Mouse (Mus musculus): ENCODE data around the gene Tmem95.

Gene Tmem95

DNA sequence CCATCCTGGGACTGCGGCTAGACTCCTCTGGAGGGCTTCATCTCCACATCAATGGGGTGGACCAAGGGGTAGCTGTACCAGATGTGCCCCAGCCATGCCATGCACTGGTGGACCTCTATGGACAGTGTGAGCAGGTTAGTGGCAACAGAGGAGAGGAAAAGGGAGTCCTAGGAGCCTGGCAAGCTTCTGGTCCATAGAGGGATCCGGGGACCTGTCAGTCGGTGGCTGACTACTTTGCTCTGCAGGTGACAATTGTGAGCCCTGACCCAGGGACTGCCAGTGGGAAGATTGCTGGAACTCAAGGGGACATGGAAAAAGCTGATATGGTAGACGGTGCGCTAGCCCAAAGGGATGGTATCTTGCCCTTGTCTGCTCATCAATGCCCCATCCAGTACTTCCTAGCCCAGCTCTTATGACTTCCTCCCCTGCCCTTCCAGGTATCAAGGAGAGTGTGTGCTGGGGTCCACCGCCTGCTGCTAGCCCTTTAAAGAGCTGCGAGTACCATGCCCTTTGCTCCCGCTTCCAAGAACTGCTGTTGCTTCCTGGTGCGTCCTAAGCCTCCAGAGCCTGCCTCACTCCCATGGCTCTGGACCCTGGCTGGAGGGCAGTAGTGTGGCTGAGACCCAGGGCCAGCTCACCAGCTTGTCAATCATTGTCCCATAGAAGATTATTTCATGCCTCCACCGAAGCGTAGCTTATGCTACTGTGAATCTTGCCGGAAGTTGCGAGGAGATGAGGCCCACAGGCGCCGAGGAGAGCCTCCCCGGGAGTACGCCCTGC, 33.2 kb upstream of the Tmem95 start:
- no peak for DNase-seq (ENCODE audit: low spot score in 2 of 2)

DNA sequence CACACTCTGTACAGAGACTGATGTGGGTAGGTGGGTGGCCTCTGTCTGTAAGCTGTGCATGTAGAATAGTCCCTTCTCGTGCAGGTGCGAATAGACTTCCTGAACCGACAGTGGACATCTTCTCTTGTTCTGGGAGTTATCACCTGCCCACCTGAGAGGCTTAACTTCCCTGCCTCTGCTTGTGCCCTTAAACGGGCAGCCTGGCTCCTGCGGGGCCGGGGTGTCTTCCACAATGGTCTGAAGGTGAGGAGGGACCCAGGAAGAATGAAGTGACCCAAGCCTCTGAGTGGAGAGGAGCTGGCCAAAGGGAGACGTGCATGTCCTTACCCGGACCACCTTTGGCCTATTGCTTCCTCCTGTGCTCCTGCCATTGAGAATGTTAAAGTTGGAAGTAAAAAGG, 32.4 kb upstream of the Tmem95 start:
- no peak for DNase-seq (ENCODE audit: low spot score in 2 of 2)

DNA sequence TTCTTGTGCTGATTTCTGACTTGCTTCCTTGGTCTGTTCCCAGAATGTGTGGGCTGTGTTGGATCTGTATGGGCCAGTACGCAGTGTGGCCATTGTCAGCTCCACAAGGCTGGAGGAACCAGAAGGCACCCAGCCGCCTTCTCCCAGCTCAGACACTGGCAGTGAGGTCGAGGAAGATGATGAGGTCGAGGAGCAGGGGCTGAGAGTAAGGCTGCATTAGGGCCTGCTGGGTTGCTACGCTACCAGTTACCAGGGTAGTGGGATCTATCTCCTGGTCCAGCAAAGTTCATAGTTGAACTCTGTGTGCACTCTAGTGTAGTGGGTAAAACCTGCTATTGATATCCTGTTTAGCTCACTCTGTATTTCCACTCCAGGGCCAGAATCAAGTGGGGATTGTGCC, 31.4 kb upstream of the Tmem95 start:
- DNase-seq (ENCODE audit: low spot score in 2 of 2): no peak

DNA sequence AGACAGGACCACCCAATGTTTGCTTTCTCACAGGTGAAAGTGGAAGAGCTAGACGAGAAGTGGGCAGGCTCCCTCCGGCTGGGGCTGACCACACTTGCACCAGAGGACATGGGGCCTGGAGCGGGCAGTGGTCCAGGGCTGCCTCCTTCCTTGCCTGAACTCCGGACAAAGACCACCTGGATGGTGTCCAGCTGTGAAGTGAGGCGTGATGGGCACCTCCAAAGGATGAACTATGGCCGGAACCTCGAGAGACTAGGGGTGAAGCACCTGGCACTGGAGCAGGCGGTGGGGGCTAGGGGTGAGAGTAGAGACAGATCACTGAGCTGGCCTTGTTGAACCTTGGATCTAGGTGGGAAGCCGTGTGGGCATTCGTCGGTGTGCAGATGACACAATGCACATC, 30.8 kb upstream of the Tmem95 start:
- DNase-seq (ENCODE audit: low spot score in 2 of 2): no peak

DNA sequence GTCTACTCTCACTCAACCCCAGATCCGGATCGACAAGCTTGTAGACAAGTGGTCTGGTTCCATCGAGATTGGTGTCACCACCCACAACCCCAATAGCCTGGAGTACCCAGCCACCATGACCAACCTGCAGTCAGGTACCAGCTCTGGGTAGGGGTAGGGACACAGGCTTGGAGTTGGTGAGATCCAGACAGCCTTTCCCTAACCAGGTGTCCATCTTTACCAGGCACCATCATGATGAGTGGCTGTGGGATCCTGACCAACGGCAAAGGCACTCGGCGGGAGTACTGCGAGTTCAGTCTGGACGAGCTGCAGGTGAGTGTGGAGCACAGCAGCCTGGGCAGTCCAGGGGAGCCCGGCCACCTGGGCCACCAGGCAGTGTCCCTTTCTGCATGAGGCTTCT, 26.5 kb upstream of the Tmem95 start:
- no peak for DNase-seq (ENCODE audit: low spot score in 2 of 2)

DNA sequence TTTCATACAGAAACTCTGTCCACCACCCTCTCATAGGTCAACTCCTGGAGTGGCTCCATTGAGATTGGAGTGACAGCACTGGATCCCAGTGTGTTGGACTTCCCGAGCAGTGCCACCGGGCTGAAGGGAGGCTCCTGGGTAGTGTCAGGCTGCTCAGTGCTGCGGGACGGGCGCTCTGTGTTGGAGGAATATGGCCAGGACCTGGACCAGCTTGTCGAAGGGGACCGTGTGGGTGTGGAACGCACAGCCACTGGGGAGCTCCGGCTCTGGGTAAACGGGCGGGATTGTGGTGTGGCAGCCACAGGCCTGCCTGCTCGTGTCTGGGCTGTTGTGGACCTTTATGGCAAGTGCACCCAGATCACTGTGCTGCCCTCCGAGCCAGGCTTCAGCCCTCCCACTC, 25.2 kb upstream of the Tmem95 start:
- DNase-seq (ENCODE audit: low spot score in 2 of 2): no peak

DNA sequence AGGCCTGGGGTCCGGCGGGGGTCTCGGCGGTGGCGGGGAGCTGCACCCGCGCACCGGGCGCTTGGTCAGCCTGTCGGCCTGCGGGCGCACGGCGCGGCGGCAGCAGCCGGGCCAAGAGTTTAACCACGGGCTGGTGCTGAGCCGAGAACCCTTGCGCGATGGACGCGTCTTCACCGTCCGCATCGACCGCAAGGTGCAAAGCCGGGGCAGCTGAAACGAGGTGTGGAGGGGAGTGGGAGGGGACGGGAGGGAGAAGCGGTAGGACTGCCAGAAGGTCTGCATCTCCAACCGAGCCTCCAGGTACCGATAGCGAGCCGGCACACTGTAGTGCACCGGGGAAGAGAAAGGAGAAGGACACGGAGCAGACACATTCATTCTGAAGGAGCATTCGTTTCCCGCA, 24.2 kb upstream of the Tmem95 start:
- no peak for DNase-seq (ENCODE audit: low spot score in 2 of 2)

DNA sequence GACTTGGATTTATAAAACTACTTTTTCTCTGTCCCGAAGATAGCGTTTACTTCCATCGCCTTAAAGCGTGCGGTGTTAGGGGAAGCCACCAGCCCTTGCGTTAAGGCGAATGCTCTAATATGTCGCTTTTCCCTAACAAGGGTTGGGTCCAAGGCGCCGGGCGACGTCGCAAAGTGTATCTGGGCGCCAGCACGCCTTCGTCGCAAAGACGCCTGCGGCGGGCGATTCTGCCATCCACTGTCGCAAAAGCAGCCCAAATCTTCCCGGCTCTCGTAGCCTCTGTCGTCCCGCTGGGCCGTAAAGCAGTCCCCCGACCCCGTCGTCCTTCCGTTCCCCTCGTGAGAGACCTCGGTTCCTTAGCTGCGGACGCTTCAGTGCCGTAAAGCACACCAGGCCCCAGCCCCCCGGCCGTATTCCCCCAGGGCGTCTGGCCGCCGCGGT, 23.6 kb upstream of the Tmem95 start:
- DNase-seq (ENCODE audit: low spot score in 2 of 2): peak; percentile 83 to 94

DNA sequence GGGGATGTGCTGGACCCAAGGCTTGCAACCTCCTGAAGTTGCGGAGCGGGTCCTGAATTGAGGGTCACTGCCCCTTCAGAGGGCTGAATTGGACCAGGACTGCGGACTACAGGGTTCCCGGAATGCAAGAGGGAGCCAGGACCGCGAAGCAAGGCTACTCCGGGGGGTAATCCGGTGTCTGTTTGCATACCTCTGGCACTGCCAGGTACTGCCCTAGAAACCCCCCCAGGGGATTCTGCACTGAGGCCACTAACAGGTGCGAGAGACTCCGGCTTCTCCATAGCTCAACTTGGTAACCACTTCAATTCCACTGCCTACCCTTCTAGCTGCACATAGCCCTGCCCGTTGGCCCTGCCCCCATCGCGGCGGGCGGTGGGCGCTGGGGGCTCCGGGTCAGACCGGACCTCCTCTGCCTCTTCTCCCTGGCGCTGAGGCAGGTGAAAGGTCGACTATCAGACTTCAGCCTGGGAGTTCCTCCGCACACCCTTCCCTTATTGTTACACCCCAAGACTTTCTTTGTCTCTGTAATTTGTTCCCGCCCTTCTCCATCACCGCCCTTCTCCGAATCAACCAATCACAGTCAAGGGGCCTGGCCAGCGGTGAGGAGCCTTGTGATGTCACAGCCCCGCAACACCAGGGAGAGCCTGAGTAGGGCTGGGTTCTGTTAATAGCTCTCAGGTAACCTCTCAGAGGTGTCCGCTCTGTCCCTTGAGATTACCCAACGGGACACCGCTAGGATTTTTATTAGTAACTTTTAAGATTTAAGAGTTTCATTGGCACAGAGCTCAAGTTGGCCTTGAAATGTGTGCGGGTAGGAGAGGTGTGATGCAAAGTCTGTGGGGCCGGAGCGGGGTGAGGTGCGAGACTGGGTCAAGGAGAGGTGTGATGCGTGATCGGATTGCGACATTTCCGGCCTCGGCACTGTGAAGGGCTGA, 22.9 kb upstream of the Tmem95 start, which contains the start of the genes 2810408A11Rik and Neurl4:
2810408A11Rik (minus strand) TSS at position 517 of the 935 bp plus-strand sequence.
Neurl4 (plus strand) TSS at position 602 of the 935 bp plus-strand sequence.
- peak; percentile 79 to 89 for DNase-seq (ENCODE audit: low spot score in 2 of 2)

DNA sequence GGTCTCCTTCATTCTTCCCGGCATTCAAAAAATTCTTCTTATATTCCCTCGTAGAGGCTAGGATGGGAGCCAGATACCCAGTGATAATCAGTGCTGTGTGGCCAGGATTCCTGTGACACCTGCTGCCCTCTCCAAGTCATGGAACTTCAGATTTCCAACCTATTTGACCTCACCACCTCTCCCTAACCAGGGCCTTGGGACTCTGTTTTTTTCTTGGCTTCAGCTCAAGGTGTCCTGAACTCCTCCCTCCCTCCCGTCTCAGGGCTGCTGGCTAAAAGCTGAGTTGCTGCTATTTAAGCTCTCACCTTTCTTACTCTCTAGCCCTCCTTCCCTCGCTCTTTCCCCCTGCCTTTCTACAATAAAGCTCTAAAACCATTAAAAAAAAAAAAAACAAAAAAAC, 22.1 kb upstream of the Tmem95 start:
- no peak for DNase-seq (ENCODE audit: low spot score in 2 of 2)

DNA sequence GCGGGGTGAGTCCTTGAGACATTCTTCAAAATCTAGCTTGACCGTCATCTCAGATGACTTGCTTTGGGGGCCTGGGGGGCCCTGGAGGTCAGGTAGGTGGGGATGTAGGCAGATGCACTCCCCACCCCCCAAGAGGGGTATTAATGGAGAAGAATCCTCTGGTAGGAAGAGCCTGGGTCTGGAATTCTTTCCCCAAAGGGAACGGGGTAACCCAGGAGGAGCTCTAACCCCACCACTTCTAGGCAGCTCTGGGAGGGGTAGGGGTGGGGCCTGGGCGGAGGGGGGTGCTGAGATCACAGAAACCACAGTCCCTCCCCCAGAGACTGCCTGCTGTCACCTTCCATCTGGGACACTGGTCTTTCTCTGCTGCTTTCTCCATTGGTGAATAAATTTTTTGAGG, 17.5 kb upstream of the Tmem95 start, which contains the start of gene Acap1:
Acap1 (minus strand) TSS at position 249 of the 400 bp plus-strand sequence.
- DNase-seq (ENCODE audit: low spot score in 2 of 2): no peak

DNA sequence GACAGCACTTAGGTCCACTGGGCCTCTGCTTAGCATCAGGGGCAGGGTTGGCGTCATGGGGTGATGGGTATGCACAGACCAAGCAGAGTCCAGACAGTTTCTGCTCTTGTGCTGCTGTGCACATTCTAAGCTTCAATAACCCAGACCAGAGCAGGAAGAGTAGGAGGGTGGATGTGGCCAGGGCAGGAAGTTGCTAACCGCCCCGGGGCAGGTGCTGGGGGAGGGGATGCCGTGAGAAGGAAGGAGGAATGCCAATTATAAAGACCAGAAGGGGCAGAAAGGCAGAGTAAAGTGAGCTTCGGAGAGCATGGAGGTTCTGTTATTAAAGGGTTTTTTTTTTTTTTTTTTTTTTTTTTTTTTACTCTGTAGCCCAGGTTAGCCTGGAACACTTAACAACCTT, 16.9 kb upstream of the Tmem95 start:
- no peak for DNase-seq (ENCODE audit: low spot score in 2 of 2)

DNA sequence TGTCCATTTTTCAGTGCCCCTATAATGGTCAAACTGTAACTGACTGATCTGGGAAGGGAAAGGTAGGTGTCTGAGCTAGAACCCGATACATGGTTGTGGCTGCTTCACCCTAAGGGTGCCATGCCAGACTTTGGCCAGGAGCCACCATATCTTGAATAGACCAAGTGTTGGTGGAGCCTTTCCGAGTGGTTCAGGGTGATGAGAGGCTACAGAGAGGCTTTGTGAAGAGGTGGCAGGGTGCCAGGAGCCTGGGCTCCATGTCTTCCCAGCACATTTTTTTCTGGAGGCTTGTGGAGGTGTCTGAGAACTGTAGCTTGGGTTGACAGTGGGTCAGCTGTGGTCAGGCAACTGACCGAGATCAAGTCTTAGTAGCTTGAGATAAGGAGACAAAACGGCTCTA, 13.7 kb upstream of the Tmem95 start:
- DNase-seq (ENCODE audit: low spot score in 2 of 2): no peak

DNA sequence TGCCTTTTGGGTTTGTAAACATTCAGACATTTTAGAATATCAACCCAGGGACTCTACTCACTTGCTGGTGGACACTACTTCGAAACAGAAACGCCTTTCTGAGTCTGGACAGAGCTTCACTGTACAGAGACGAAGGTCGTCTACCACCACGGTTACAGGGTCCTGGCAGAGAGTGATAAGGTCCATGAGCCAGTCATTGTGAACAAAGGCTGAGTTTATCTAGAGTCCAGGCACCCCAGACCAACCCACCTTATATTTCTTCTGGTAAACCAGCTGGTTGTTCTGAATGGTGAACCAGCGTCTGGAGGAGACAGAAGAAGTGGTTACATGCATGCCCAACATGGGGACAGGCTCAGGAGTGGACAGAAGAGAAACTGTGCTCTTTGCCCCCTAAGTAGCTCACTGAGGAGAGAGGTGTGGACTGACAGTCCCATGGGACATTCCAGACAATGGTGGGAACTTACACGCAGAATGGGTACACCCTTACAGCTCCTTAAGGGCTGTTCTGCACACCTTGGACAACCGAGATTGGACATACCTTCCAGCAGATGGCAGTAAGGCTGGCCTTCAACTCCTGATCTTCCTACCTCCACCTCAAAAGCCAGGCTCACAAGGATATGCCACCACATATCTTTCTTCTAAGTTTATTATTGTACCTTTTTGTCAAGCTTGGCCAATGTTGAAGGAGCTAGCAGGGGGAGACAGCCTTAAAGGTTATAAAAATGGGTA, 9.3 kb upstream of the Tmem95 start:
- DNase-seq (ENCODE audit: low spot score in 2 of 2): no peak

DNA sequence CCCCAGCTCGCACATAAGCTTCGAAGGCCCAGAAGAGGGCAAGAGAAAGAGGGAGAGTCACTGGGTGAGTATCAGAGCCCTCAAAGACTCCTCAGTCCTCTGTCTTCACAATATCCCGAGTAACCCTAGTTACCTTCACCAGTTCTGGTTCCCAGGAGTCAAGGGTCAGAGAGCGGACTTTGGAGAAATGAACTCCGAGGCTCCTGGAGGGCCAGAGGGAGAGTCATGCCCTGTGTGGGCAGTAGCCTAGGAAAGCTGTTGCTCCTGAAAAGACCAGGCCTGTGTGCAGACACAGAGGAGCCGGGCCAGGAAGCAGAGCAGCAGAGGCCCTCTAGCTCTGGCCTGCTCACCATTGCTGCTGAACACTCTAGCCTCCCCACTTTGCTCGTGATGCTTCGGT, 6.8 kb upstream of the Tmem95 start:
- no peak for DNase-seq (ENCODE audit: low spot score in 2 of 2)

DNA sequence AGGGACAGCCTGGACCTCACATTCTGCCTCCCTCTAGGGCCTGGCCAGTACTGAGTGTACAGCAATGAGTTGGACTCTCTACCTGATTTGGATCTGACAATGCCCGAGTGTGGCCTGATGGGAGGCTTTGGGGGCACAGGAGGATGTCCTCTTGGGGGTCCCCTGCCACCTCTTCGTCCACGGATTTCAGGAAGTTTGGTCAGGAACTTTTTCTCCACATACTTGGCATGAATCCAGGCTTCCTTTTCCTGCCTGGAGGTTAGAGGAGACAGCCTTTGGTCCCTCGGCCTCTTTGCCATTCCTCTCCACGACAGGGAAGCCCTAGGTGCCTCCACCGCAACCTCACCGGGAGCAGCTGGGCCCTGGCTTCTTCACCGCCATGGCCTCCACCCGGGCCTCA, 6.4 kb upstream of the Tmem95 start:
- no peak for DNase-seq (ENCODE audit: low spot score in 2 of 2)

DNA sequence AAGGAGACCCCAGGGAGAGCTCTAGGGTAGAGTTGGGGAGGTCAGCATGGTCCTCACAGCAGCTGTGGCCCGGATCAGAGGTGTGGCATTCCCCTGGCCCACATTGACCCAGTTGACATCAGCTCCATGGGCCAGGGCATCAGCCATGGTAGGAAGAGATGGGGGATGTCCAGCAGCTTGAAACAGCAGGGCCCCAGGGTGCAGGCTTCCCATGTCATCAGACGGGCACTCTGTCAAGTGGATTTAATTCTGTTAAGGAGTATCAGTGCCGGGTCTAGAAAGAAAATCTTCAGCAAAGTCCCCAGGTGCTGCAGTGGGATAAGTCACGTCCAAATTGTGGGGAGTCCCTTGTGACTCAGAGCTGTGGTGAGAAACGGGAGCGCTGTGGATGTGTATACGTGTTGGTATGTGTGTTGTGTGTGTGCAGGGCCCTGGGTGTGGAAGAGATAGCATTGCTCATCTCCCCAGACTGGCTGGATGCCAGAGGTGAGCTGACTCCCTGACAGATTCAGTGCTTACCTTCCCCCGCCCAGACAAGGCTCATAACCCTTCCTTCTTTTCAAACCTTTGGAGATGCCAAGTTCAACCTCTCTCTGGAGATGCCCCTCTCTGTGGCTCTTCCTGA, 5.8 kb upstream of the Tmem95 start:
- DNase-seq (ENCODE audit: low spot score in 2 of 2): no peak

DNA sequence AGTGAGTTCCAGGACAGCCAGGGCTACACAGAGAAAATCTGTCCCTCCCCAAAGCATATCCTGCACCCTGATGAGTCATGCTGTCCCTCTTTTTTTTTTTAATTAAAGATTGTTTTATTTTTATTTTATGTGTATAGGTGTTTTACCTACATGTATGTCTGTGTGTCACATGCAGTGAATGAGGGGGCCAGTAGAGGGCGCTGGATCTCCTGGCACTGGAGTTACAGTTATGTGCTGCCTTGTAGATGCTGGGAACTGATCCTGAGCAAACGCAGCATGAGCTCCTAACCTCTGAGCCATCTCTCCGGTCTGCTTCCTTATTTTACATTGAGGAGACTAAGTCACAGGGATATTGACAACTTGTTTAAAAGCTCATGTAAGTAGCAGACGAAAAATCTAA, 5.2 kb upstream of the Tmem95 start:
- DNase-seq (ENCODE audit: low spot score in 2 of 2): no peak

DNA sequence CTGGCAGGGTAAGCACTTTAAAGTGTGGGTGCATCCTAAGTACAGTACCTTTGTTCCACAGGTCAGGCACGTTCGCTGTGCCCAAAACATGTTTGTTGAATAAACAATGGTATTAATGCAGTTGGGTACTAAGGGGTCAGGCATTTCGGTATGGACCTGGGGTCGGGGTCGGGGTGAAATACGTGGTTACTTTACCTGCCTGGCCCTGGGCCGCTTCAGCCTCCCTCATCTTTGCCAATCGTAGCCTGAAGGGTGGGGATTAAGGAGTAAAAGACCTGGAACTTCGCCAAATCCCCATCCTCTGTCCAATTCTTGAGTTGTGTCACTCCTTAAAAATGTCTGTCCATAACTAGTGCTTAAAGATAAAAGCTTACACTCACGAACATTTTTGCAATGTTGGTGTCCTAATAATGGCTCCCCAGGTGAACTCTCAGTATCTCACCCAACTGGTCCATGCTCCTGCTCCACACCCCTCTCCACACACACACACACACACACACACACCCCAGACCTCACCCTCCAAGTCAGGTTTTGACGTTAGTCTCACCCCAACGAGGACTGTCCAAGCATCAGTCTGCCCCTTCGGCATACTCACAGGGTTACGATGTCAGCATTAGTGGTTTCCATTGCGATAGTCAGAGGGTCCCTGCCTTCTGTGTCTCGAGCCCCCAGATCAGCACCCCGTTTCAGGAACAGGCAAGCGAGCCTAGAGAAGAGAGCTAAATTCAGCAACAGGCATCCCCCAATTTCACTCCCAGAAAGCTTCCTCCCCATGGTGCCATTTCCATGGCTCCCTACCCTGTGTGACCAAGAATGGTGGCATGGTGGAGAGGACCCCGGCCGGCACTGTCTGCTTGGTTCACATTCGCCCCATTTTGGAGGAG, 4.2 kb upstream of the Tmem95 start:
- DNase-seq (ENCODE audit: low spot score in 2 of 2): no peak

DNA sequence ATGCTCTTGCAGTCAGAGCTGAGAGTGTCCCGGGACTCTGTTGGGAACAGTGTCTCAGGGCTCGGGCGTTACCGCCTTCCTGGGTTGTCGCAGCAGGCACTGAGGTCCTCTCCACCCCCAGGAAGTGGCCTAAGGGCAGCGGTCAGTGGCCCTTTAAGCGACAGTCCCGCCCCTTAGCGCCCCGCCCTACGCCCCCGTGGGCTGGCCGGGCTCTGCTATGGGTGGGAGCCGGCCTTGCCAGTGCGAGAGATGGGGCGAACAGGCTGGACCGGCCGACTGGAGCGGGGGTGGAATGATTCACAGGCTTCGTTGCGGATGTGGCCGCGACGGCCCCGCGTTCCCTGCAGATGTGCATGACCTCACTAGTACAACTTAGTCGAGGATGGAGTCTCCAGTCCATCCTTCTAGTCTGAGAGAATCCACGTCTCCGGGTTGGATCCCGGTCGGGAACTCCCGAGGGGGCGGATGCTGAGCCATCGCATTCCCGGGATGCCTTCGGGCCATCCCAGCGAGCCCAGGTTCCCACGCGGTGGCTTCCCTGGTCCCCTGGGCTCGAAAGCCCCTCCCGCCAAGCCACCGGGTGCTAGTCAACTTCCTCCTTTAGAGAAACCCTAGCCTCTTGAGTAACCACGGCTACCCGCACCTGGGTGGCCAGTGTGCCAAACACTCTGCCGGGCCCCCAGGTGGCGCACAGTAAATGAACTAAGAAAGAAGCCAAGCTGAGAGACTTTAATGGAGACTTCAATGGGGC, 3.2 kb upstream of the Tmem95 start, which contains the start of gene Kctd11:
Kctd11 (minus strand) TSS at position 554 of the 751 bp plus-strand sequence.
- peak; percentile 94 for DNase-seq (ENCODE audit: low spot score in 2 of 2)
